Mouse (Mus musculus): ENCODE measurements at regions not wholly inside any gene's neighbourhood (a gene's known extent, or its start where the extent isn't known, plus 50 kb on each side); places are given as distances from the start of the nearest gene placed in this dataset.
"Not testable (repeated sequence)": the region's sequence is repeated elsewhere in the genome, so short reads cannot be mapped to it uniquely, and the experiment has no call there.

DNA sequence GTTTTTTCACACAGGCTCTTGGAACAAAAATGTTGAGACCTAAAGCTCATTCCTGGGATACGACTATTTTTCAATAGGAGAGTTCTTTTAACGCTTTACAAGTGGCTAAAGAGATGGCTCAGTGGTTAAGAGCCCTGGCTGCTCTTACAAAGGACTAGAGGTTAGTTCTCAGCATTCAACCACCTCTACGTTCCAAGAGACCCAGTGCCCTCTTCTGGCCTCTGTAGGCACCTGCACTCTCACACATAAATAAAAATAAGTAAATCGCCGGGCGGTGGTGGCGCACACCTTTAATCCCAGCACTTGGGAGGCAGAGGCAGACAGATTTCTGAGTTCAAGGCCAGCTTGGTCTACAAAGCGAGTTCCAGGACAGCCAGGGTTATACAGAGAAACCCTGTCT, 70.5 kb upstream of the Rad23b start:
- DNase-seq (ENCODE audit: low spot score in 2 of 2): not testable (repeated sequence)

DNA sequence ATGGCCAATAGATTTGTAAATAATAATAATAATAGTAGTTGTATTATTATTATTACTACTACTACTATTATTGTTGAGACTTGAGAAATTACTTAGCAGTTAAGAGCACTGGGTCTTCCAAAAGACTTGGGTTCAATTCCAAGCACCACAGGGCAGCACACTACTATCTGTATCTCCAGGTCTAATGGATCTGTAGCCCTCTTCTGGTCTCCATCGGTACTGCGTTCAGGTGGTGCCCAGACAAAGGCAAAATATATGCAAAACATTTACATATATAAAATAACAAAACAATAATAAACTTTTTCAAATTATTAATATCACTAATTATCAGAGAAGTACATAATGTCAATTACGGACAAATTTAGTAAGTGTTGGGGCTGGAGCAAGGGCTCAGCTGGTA, 69.1 kb upstream of the Rad23b start:
- DNase-seq (ENCODE audit: low spot score in 2 of 2): no peak

DNA sequence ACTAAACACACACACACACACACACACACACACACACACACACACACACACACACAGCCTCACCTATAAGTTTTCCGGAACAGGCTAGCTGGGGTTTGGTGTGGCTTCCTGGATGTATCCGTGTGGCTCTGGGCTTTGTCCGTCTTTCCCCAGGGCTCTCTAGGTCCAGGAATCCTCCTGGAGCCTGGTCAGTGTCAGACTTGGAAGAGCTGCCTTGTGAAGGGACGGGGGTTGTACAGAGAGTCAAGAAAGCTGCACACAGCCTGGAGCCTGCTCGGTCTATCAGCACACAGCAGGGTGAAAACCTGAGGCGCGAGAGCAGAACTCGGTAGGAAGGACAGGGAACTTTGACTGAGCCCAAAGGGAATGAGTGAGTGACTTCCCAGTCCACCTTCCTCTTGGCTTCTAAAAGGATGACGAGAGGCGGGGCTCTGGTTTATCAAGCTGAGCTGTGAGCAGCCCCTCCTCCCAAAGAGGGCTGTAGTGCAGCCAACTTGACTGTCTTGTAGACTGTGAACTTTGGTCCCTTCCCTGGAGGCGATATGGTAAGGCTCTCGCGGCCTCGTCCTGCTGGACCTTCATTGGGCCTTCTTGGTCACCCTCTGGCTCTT, 68.3 kb upstream of the Rad23b start:
- no peak for DNase-seq (ENCODE audit: low spot score in 2 of 2)

DNA sequence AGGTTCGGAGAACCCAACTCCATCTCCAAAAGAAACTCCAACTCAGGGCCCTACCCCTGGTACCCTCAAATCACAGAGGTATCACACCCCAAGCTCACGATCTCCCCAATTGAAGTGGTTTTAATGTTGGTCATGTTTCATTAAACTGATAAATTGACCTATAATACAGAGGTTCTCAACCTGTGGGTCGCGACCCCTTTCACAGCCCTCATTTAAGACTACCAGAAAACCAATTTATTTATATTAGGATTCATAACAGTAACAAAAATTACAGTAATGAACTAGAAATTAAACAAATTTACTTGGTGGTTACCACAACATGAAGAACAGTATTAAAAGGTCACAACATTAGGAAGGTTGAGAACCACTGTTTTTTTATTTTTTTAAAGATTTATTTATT, 67.4 kb upstream of the Rad23b start:
- DNase-seq (ENCODE audit: low spot score in 2 of 2): no peak

DNA sequence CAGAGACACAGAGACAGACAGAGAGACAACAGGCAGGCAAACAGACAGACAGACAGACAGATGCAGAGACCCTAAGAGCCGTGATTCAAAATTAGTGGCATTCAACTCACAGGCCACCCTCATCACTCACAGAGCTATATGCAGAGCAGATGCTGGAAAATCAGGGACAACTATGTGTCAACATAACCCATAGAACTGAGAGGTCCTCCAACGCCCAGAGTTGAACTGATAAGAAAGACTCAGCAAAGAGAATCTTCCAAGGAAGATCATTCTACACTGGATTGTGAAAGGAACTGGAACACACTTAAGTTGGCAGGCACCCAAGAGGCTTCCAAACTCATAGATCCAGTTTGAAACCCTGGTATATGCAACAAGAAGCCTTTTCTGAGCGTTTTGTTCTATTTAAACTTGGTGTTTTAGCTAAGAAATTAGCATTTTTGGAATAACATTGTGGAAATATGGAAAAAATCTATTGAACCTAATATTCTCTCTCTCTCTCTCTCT, 65.1 kb upstream of the Rad23b start:
- DNase-seq (ENCODE audit: low spot score in 2 of 2): no peak

DNA sequence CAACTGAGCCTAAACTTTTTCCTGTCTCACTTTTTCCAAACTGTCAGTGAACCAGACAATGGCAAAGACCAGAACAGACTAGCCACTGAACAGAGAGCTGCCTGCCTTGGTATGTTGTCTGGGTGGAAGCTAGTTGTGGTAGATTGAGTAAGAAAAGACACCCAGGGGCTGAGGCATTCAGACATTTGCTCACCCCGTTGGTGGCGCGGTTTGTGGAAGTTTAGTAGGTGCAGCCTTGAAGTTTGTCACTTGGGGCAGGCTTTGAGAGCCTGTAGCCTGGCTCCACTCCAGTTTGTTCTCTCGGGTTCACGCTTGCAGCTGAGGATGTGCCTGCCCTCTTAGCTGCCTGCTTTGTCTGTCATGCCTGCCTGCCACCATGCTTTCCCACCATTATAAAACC, 64.2 kb upstream of the Rad23b start:
- DNase-seq (ENCODE audit: low spot score in 2 of 2): no peak

DNA sequence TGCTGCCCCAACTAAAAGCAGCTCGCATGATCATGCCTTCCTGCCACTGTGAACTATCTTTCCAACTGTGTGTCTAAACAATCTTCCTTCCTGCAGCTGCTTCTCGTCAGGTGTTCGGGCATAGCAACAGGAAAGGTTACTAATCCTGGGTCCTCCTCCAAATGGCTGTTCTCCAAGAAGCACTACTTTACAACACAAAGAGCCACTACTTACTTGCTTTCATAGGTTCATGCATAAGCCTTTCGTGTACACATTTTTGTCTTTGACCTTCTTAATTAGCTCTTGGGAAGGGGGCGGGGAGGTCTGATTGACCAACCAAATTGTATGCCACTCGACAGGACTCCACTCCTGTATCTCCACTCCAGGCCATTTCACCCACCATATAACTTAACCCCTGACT, 61.4 kb upstream of the Rad23b start:
- no peak for DNase-seq (ENCODE audit: low spot score in 2 of 2)

DNA sequence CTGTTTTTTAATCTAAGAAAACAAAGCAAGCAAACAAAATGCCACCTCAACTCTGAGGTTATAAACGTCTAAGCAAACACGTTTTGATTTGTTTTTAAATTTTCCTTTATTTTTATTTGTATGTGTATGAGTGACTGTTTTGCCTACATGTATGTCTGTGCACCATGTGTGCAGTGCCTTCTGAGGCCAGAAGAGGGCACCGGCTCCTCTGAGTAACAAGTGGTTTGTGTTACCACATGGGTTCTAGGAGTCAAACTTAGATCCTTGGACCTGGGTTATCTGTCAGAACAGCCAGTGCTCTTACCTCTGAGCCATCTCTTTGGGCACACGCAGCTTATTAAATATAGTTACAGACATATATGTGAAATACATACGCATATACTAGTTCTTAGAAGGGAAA, 57.6 kb upstream of the Rad23b start:
- no peak for DNase-seq (ENCODE audit: low spot score in 2 of 2)

DNA sequence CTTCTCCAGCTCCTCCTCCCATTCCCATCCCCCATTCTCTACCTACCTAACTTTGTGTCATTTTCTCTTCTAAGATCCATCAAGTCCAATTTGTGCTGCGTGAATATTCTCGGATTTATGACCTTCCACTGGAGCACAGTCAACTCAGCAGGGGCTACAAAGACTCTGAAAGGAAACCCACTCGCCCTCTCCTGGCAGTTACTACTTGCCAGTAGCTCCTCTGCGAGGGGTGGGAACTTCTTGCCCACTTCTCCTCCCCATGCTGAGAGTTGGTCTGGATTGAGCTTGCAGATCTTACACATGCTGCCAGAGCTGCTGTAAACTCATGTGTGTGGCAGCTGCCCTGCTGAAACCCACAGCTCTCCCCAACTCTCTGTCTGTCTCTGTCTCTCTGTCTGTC, 57.1 kb upstream of the Rad23b start:
- no peak for DNase-seq (ENCODE audit: low spot score in 2 of 2)

DNA sequence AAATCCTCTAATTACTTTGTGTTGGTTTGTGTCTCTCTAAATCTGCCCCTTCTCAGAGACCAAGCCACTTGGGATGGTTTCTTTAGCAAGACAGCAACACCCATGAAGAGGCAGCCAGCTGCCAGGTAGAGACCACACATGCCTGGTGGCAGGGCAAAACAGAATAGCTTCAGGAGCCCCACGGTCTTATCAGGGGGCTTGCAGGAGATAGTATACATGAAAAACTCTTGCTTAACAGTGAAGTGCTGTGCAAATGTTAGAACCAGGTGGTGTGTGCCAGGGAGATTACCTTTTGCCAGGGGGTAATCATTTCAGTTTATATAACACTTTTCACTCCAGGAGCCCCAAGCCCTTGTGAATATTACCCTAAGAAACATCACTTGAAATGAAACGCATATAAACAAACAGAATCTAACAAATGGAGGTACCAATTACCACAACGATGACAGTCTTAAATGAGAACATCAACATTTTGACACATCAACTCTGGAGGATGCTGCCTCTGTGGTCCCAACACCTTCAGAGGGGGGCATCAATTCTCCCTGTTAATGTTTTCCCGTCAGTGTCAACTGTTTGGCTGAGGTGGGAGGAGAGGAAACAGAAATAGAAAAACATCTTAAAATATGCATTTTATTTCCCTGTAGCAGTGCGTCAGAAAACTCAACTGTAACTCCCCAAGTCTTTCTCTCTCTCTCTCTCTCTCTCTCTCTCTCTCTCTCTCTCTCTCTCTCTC, 56.3 kb upstream of the Rad23b start:
- no peak for DNase-seq (ENCODE audit: low spot score in 2 of 2)

DNA sequence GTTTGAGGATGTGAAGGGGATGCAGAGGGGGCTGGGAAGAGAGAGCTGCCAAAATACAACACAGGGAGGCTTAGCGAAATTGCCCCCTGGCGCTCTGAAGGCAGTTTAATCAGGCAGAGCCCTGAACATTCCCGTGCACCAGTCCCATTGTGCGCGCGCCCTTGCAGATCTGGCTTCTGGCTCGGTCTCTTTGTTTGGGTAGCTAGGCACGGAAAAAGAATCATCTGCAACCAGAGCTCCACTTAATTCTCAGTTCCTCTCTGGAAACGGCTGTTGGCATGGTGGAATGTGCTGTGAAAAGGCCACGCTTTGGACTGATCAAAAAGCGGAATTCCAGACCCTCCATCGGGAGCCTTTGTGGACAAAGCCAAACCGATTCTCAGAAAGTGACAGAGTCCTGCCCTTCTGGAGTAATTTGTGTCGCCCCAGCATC, 55.6 kb upstream of the Rad23b start:
- peak; percentile 56 to 62 for DNase-seq (ENCODE audit: low spot score in 2 of 2)

DNA sequence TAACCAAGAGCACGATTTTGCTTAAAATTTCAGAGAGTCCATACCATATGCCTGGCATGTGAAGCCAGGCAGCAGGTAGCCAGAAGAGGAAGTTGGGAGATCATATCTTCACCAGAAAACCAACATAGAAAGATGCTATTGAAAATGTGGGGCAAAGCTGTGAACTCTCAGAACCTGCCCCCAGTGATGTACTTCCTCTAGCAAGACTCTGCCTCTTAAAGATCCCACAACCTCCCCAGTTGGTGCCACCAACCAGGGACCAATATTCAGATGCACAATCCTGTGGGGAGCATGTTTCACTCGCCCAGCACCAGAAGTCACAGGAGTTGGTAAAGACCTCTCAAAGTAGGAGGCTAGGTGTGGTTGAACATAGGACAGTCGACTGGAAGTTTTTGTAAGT, 52.0 kb upstream of the Rad23b start:
- no peak for DNase-seq (ENCODE audit: low spot score in 2 of 2)

All from layer of hippocampus, postnatal 14 days (tissue).